Mouse (Mus musculus) kidney, adult 2 months (tissue): ENCODE data around the gene Unc5b.

Experiments
- CTCF ChIP-seq: fragments of 200-500 bp; conservative IDR thresholded peaks from 2 replicates; pipeline ENCODE4 v1.5.1; 2011; ENCODE audit warnings: low read depth, mild to moderate bottlenecking, control low read depth, low read length, moderate library complexity, mixed read lengths; ENCODE audit not compliant: insufficient read depth, insufficient read length
- POLR2A ChIP-seq: fragments of 200-500 bp; IDR thresholded peaks from one replicate; pipeline ENCODE4 v1.6.1; 2011; ENCODE audit warnings: low read depth, low read length, control low read depth

- TF ChIP-seq CTCF (no peak), POLR2A (no peak)
Observed at GRCm38 (mm10) chr10:60819654-60820192, 11.7 kb downstream of the Unc5b start.
